Mouse (Mus musculus): ENCODE measurements around the gene Myrip. TPM values are rescaled to one million over a fixed set of nuclear protein-coding genes. Genes with fewer than 3 reads are reported as not detected.

Myrip gene
- total and polyA plus RNA-seq, 3 experiments, result 1.5 to 6.2 (median 5.4) TPM

- Histone ChIP-seq H3K27ac (no peak overlapping the region), H3K9ac (ENCODE audit: low read depth, low read length) (no peak overlapping the region), H3K36me3 (ENCODE audit: control insufficient read depth, insufficient read depth, low read length) (no peaks in the 10 kb centered on the region), H3K27me3 (ENCODE audit: control insufficient read depth, insufficient read depth, low read length) (no peaks in the 10 kb centered on the region), H3K4me1 (ENCODE audit: control insufficient read depth, insufficient read depth, low read length) (peaks cover 2% of the 10 kb centered on the region; the same call in 1 of the 2 replicates), H3K79me2 (replicated peaks; ENCODE audit: control insufficient read depth, insufficient read depth, low read length) (no peaks in the 10 kb centered on the region), H3K4me3 (no peak overlapping the region)
- DNase-seq, result peak; percentile 65 to 69
- peak; percentile 89 for TF ChIP-seq CTCF (IDR thresholded peaks at IDR 0.05)
- 0 out of 2 replicates have a peak, but pooled peaks have one; percentile 27 for TF ChIP-seq POLR2A (IDR thresholded peaks at IDR 0.05; ENCODE audit: insufficient read depth, low read depth, low read length)
- TF ChIP-seq EP300 (IDR thresholded peaks at IDR 0.05; ENCODE audit: insufficient read depth, low read depth, low read length), result peak; percentile 89
- intact Hi-C loops (cut with DNase I), result loop anchor here (1.0 to 5.0 kb wide), 3 partner anchors 62 to 369 kb away; partner anchors contain the start of genes Rpl14 and Rpsa
- 2% methylated on average over 3 of the region's 3 CpGs for WGBS
These were observed 195.4 kb downstream of the Myrip start for GRCm38 (mm10) chr9:120496691-120497090.

- Histone ChIP-seq H3K36me3 (ENCODE audit: control insufficient read depth, insufficient read depth, low read length) (no peaks in the 10 kb centered on the region), H3K27ac (no peak overlapping the region), H3K79me2 (replicated peaks; ENCODE audit: control insufficient read depth, insufficient read depth, low read length) (no peaks in the 10 kb centered on the region), H3K4me3 (no peak overlapping the region), H3K27me3 (ENCODE audit: control insufficient read depth, insufficient read depth, low read length) (no peaks in the 10 kb centered on the region), H3K9ac (ENCODE audit: low read depth, low read length) (no peak overlapping the region), H3K4me1 (ENCODE audit: control insufficient read depth, insufficient read depth, low read length) (peaks cover 2% of the 10 kb centered on the region)
- intact Hi-C loops (cut with DNase I), result loop anchor here (2.0 to 5.0 kb wide), 2 partner anchors 73 to 371 kb away; partner anchors contain the start of genes Rpl14 and Rpsa
- 88% methylated on average over 5 of the region's 5 CpGs for WGBS
- no peak for DNase-seq
- no peak for TF ChIP-seq CTCF (IDR thresholded peaks at IDR 0.05)
- TF ChIP-seq POLR2A (IDR thresholded peaks at IDR 0.05; ENCODE audit: insufficient read depth, low read depth, low read length), result no peak
- TF ChIP-seq EP300 (IDR thresholded peaks at IDR 0.05; ENCODE audit: insufficient read depth, low read depth, low read length), result no peak
These were observed 196.7 kb downstream of the Myrip start for GRCm38 (mm10) chr9:120497983-120498382.

- H3K4me3 ChIP-seq, result no peak overlapping the region
- TF ChIP-seq POLR2A (IDR thresholded peaks at IDR 0.05; ENCODE audit: insufficient read depth, low read depth, low read length) (no peak), CTCF (IDR thresholded peaks at IDR 0.05) (peak; percentile 60), EP300 (IDR thresholded peaks at IDR 0.05; ENCODE audit: insufficient read depth, low read depth, low read length) (no peak)
- no peaks in the 10 kb centered on the region for H3K79me2 ChIP-seq (replicated peaks; ENCODE audit: control insufficient read depth, insufficient read depth, low read length)
- no peaks in the 10 kb centered on the region for H3K36me3 ChIP-seq (ENCODE audit: control insufficient read depth, insufficient read depth, low read length)
- 41% methylated on average over 10 of the region's 10 CpGs for WGBS
- DNase-seq, result no peak
- no peaks in the 10 kb centered on the region for H3K27me3 ChIP-seq (ENCODE audit: control insufficient read depth, insufficient read depth, low read length)
- H3K27ac ChIP-seq, result no peak overlapping the region
- H3K4me1 ChIP-seq (ENCODE audit: control insufficient read depth, insufficient read depth, low read length), result peaks cover 2% of the 10 kb centered on the region
- intact Hi-C loops (cut with DNase I), result loop anchor here (5.0 kb wide), 1 partner anchor 741 kb away; no protein-coding TSS in a partner anchor
- H3K9ac ChIP-seq (ENCODE audit: low read depth, low read length), result no peak overlapping the region
These were observed 200.0 kb downstream of the Myrip start for GRCm38 (mm10) chr9:120501191-120501902.

GRCm38 (mm10) chr9:120502013-120502412 lies 200.7 kb downstream of the Myrip start:
- no peaks in the 10 kb centered on the region for H3K79me2 ChIP-seq (replicated peaks; ENCODE audit: control insufficient read depth, insufficient read depth, low read length)
- H3K9ac ChIP-seq (ENCODE audit: low read depth, low read length), result peak overlapping the region; percentile 48; the same call in 1 of the 2 replicates
- 6% methylated on average over 8 of the region's 8 CpGs for WGBS
- H3K4me3 ChIP-seq, result no peak overlapping the region
- H3K36me3 ChIP-seq (ENCODE audit: control insufficient read depth, insufficient read depth, low read length), result no peaks in the 10 kb centered on the region
- TF ChIP-seq POLR2A (IDR thresholded peaks at IDR 0.05; ENCODE audit: insufficient read depth, low read depth, low read length), result no peak
- TF ChIP-seq CTCF (IDR thresholded peaks at IDR 0.05), result peak; percentile 88
- H3K27me3 ChIP-seq (ENCODE audit: control insufficient read depth, insufficient read depth, low read length), result no peaks in the 10 kb centered on the region
- intact Hi-C loops (cut with DNase I), result loop anchor here (1.0 to 5.0 kb wide), 2 partner anchors 89 to 740 kb away; no protein-coding TSS in a partner anchor
- peak; percentile 49 to 75 for DNase-seq
- peaks cover 2% of the 10 kb centered on the region for H3K4me1 ChIP-seq (ENCODE audit: control insufficient read depth, insufficient read depth, low read length)
- H3K27ac ChIP-seq, result no peak overlapping the region

- Histone ChIP-seq H3K4me1 (ENCODE audit: control insufficient read depth, insufficient read depth, low read length) (peaks cover 2% of the 10 kb centered on the region), H3K4me3 (no peak overlapping the region), H3K27me3 (ENCODE audit: control insufficient read depth, insufficient read depth, low read length) (no peaks in the 10 kb centered on the region), H3K36me3 (ENCODE audit: control insufficient read depth, insufficient read depth, low read length) (no peaks in the 10 kb centered on the region), H3K27ac (no peak overlapping the region), H3K79me2 (replicated peaks; ENCODE audit: control insufficient read depth, insufficient read depth, low read length) (no peaks in the 10 kb centered on the region), H3K9ac (ENCODE audit: low read depth, low read length) (no peak overlapping the region)
- DNase-seq, result no peak
- 63% methylated on average over 2 of the region's 2 CpGs for WGBS
- intact Hi-C loops (cut with DNase I), result loop anchor here (5.0 kb wide), 1 partner anchor 738 kb away; no protein-coding TSS in a partner anchor
- TF ChIP-seq EP300 (IDR thresholded peaks at IDR 0.05; ENCODE audit: insufficient read depth, low read depth, low read length) (no peak), POLR2A (IDR thresholded peaks at IDR 0.05; ENCODE audit: insufficient read depth, low read depth, low read length) (no peak), CTCF (IDR thresholded peaks at IDR 0.05) (no peak)
These were observed 203.1 kb downstream of the Myrip start for GRCm38 (mm10) chr9:120504423-120504822.

GRCm38 (mm10) chr9:120511781-120512180 lies 210.5 kb downstream of the Myrip start:
- Histone ChIP-seq H3K79me2 (replicated peaks; ENCODE audit: control insufficient read depth, insufficient read depth, low read length) (no peaks in the 10 kb centered on the region), H3K36me3 (ENCODE audit: control insufficient read depth, insufficient read depth, low read length) (no peaks in the 10 kb centered on the region), H3K9ac (ENCODE audit: low read depth, low read length) (no peak overlapping the region), H3K27ac (no peak overlapping the region), H3K4me1 (ENCODE audit: control insufficient read depth, insufficient read depth, low read length) (no peaks in the 10 kb centered on the region), H3K27me3 (ENCODE audit: control insufficient read depth, insufficient read depth, low read length) (no peaks in the 10 kb centered on the region), H3K4me3 (no peak overlapping the region)
- TF ChIP-seq EP300 (IDR thresholded peaks at IDR 0.05; ENCODE audit: insufficient read depth, low read depth, low read length), result no peak
- peak; percentile 78 for TF ChIP-seq CTCF (IDR thresholded peaks at IDR 0.05)
- 65% methylated on average over 3 of the region's 3 CpGs for WGBS
- intact Hi-C loops (cut with DNase I), result no loop called here
- no peak for DNase-seq

All from heart, adult 2 months (tissue).